Mouse (Mus musculus): ENCODE measurements around the gene Plekhh1. TPM values are rescaled to one million over a fixed set of nuclear protein-coding genes. Genes with fewer than 3 reads are reported as not detected.

Gene Plekhh1
- total RNA-seq (2021), result 1 to 10 TPM; 1.5 to 2.2 TPM
- long read RNA-seq, experiment 1, result 0 reads
- long read RNA-seq, experiment 2, partial matches to known transcripts, result 1 of 1 reads
- long read RNA-seq, experiment 2, other reads (novel, unspliced or antisense), result 0 of 1 reads

- DNase-seq, result peak; percentile 68 to 83
Observed at GRCm38 (mm10) chr12:79028911-79029861, at the start of gene Plekhh1. Gene Plekhh1 (plus strand): TSS chr12:79029163.

- peak; percentile 16 to 45 for DNase-seq
Observed at GRCm38 (mm10) chr12:78980683-78981091, 48.3 kb upstream of the Plekhh1 start.

- no peak for DNase-seq
Observed at GRCm38 (mm10) chr12:78981131-78981530, 47.8 kb upstream of the Plekhh1 start.

- no peak for DNase-seq
Observed at GRCm38 (mm10) chr12:78981938-78982825, 46.8 kb upstream of the Plekhh1 start.

GRCm38 (mm10) chr12:78983296-78984034 lies 45.5 kb upstream of the Plekhh1 start:
- DNase-seq, result no peak

- peak; percentile 32 to 42 for DNase-seq
Observed at GRCm38 (mm10) chr12:78984035-78984432, 44.9 kb upstream of the Plekhh1 start.

- DNase-seq, result peak; percentile 36 to 41
Observed at GRCm38 (mm10) chr12:78987581-78988081, 41.3 kb upstream of the Plekhh1 start.

GRCm38 (mm10) chr12:78996271-78996670 lies 32.7 kb upstream of the Plekhh1 start:
- no peak for DNase-seq

GRCm38 (mm10) chr12:78996711-78997110 lies 32.3 kb upstream of the Plekhh1 start:
- DNase-seq, result no peak

- DNase-seq, result no peak
Observed at GRCm38 (mm10) chr12:79002406-79002805, 26.6 kb upstream of the Plekhh1 start.

- DNase-seq, result no peak
Observed at GRCm38 (mm10) chr12:79002978-79003377, 26.0 kb upstream of the Plekhh1 start.

GRCm38 (mm10) chr12:79005456-79005855 lies 23.5 kb upstream of the Plekhh1 start:
- DNase-seq, result no peak

- DNase-seq, result no peak
Observed at GRCm38 (mm10) chr12:79006076-79006475, 22.9 kb upstream of the Plekhh1 start.

GRCm38 (mm10) chr12:79006478-79007125 lies 22.4 kb upstream of the Plekhh1 start:
- DNase-seq, result peak; percentile 53 to 72

- peak; percentile 60 to 73 for DNase-seq
Observed at GRCm38 (mm10) chr12:79007126-79007753, 21.7 kb upstream of the Plekhh1 start, which contains the start of gene Tmem229b. Gene Tmem229b (minus strand): TSS chr12:79007627.

- DNase-seq, result peak; percentile 4 to 11
Observed at GRCm38 (mm10) chr12:79010569-79010968, 18.4 kb upstream of the Plekhh1 start.

GRCm38 (mm10) chr12:79016109-79016508 lies 12.9 kb upstream of the Plekhh1 start:
- DNase-seq, result no peak

GRCm38 (mm10) chr12:79017994-79018399 lies 11.0 kb upstream of the Plekhh1 start:
- DNase-seq, result peak in 1 of 2 experiments; percentile 9

- no peak for DNase-seq
Observed at GRCm38 (mm10) chr12:79021902-79022301, 7.1 kb upstream of the Plekhh1 start.

GRCm38 (mm10) chr12:79022882-79023281 lies 6.1 kb upstream of the Plekhh1 start:
- peak; percentile 67 to 74 for DNase-seq
